Mouse (Mus musculus): Measurements from ENCODE around the gene Ntng1. TPM values are rescaled to one million over a fixed set of nuclear protein-coding genes. Genes with fewer than 3 reads are reported as not detected.
A peak's percentile ranks its signal among the peaks of the same experiment; 100 is the strongest.

Ntng1 gene
- polyA plus RNA-seq, 1 experiment, result 0.31 TPM

- no peak for TF ChIP-seq POLR2A (IDR thresholded peaks at IDR 0.05; ENCODE audit: low read depth, low read length)
- no peak for TF ChIP-seq CTCF (conservative IDR thresholded peaks at IDR 0.05; ENCODE audit: insufficient read depth, insufficient read length, low read depth, low read length)
- no peak overlapping the region for H3K4me3 ChIP-seq (ENCODE audit: insufficient read depth, low read depth, low read length)
- no peak overlapping the region for H3K27ac ChIP-seq (ENCODE audit: insufficient read depth, low read depth, low read length)
- H3K27me3 ChIP-seq (replicated peaks; ENCODE audit: control insufficient read depth, insufficient read depth, low read length), result no peaks in the 10 kb centered on the region
- H3K4me1 ChIP-seq (ENCODE audit: control insufficient read depth, insufficient read depth, low read length), result no peaks in the 10 kb centered on the region
- DNase-seq, result no peak
- WGBS, result 89% methylated on average over 11 of the region's 11 CpGs
- no peaks in the 10 kb centered on the region for H3K36me3 ChIP-seq (ENCODE audit: control insufficient read depth, insufficient read depth, low read length)
Measured at GRCm38 (mm10) chr3:109797354-109797753, 346.5 kb downstream of the Ntng1 start.

- TF ChIP-seq CTCF (conservative IDR thresholded peaks at IDR 0.05; ENCODE audit: insufficient read depth, insufficient read length, low read depth, low read length), result no peak
- TF ChIP-seq POLR2A (IDR thresholded peaks at IDR 0.05; ENCODE audit: low read depth, low read length), result no peak
Measured at GRCm38 (mm10) chr3:109783231-109783630, 360.6 kb downstream of the Ntng1 start.

GRCm38 (mm10) chr3:109782289-109782951 is 361.4 kb downstream of the Ntng1 start:
- H3K4me3 ChIP-seq (ENCODE audit: insufficient read depth, low read depth, low read length), result no peak overlapping the region
- no peak for TF ChIP-seq CTCF (conservative IDR thresholded peaks at IDR 0.05; ENCODE audit: insufficient read depth, insufficient read length, low read depth, low read length)
- TF ChIP-seq POLR2A (IDR thresholded peaks at IDR 0.05; ENCODE audit: low read depth, low read length), result no peak
- H3K27ac ChIP-seq (ENCODE audit: insufficient read depth, low read depth, low read length), result no peak overlapping the region
- 7% methylated on average over 27 of the region's 27 CpGs for WGBS
- no peaks in the 10 kb centered on the region for H3K36me3 ChIP-seq (ENCODE audit: control insufficient read depth, insufficient read depth, low read length)
- no peaks in the 10 kb centered on the region for H3K4me1 ChIP-seq (ENCODE audit: control insufficient read depth, insufficient read depth, low read length)
- peak; percentile 4 for DNase-seq
- no peaks in the 10 kb centered on the region for H3K27me3 ChIP-seq (replicated peaks; ENCODE audit: control insufficient read depth, insufficient read depth, low read length)

More at GRCm38 (mm10) chr3:109783231-109783630, 360.6 kb downstream of the Ntng1 start:
- H3K36me3 ChIP-seq (ENCODE audit: control insufficient read depth, insufficient read depth, low read length), result no peaks in the 10 kb centered on the region
- 16% methylated on average over 5 of the region's 5 CpGs for WGBS
- no peak for DNase-seq
- no peak overlapping the region for H3K4me3 ChIP-seq (ENCODE audit: insufficient read depth, low read depth, low read length)
- H3K4me1 ChIP-seq (ENCODE audit: control insufficient read depth, insufficient read depth, low read length), result no peaks in the 10 kb centered on the region
- no peak overlapping the region for H3K27ac ChIP-seq (ENCODE audit: insufficient read depth, low read depth, low read length)
- no peaks in the 10 kb centered on the region for H3K27me3 ChIP-seq (replicated peaks; ENCODE audit: control insufficient read depth, insufficient read depth, low read length)

DNA sequence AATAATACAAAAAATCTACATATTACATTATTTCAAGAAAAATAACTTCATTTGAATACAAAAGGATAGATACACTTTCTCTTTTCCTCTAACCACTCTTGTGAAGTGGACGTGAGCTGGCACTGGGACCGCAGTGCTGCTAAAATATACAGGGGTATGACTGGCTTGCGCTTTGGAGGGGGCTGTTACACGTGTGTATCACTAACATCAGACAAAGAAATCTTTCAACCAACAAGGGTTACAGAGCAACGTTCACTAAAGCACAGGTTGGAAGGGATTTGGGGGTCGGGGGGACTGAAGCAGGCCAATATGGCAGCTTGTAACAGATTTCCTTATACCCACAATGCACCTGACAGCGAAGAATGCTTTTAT is 361.9 kb downstream of the Ntng1 start:
- Histone ChIP-seq H3K27me3 (replicated peaks; ENCODE audit: control insufficient read depth, insufficient read depth, low read length) (no peaks in the 10 kb centered on the region), H3K27ac (ENCODE audit: insufficient read depth, low read depth, low read length) (no peak overlapping the region), H3K4me1 (ENCODE audit: control insufficient read depth, insufficient read depth, low read length) (no peaks in the 10 kb centered on the region), H3K36me3 (ENCODE audit: control insufficient read depth, insufficient read depth, low read length) (no peaks in the 10 kb centered on the region), H3K4me3 (ENCODE audit: insufficient read depth, low read depth, low read length) (no peak overlapping the region)
- no peak for TF ChIP-seq CTCF (conservative IDR thresholded peaks at IDR 0.05; ENCODE audit: insufficient read depth, insufficient read length, low read depth, low read length)
- 63% methylated on average over 7 of the region's 7 CpGs for WGBS
- no peak for DNase-seq

GRCm38 (mm10) chr3:109775200-109775599 is 368.6 kb downstream of the Ntng1 start:
- H3K36me3 ChIP-seq (ENCODE audit: control insufficient read depth, insufficient read depth, low read length), result no peaks in the 10 kb centered on the region
- no peak overlapping the region for H3K4me3 ChIP-seq (ENCODE audit: insufficient read depth, low read depth, low read length)
- H3K27me3 ChIP-seq (replicated peaks; ENCODE audit: control insufficient read depth, insufficient read depth, low read length), result no peaks in the 10 kb centered on the region
- WGBS, result 44% methylated on average over 2 of the region's 2 CpGs
- H3K27ac ChIP-seq (ENCODE audit: insufficient read depth, low read depth, low read length), result no peak overlapping the region
- no peak for TF ChIP-seq CTCF (conservative IDR thresholded peaks at IDR 0.05; ENCODE audit: insufficient read depth, insufficient read length, low read depth, low read length)
- no peak for TF ChIP-seq POLR2A (IDR thresholded peaks at IDR 0.05; ENCODE audit: low read depth, low read length)
- no peak for DNase-seq
- no peaks in the 10 kb centered on the region for H3K4me1 ChIP-seq (ENCODE audit: control insufficient read depth, insufficient read depth, low read length)

DNA sequence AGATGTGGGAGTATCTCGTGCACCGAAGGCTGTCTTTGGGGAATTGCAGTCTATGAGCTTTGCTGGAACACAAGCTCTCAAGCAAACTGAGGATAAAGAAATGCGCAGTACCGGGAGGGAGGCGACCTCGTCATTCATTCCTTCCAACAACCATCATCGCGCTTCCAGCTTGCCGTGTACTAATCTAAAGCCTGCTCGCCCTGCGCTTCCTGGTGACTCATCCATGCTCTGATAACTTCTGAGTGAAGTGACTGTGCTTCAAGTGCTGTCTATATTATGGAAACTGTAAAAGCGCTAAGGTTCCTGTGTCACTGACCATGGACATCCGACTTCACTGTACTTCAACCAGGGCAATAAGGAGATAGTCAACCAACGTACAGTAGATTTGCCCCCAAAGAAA is 371.7 kb downstream of the Ntng1 start:
- Histone ChIP-seq H3K4me1 (ENCODE audit: control insufficient read depth, insufficient read depth, low read length) (no peaks in the 10 kb centered on the region), H3K27me3 (replicated peaks; ENCODE audit: control insufficient read depth, insufficient read depth, low read length) (no peaks in the 10 kb centered on the region), H3K4me3 (ENCODE audit: insufficient read depth, low read depth, low read length) (no peak overlapping the region), H3K36me3 (ENCODE audit: control insufficient read depth, insufficient read depth, low read length) (no peaks in the 10 kb centered on the region), H3K27ac (ENCODE audit: insufficient read depth, low read depth, low read length) (no peak overlapping the region)
- 84% methylated on average over 14 of the region's 14 CpGs for WGBS
- no peak for DNase-seq
- TF ChIP-seq CTCF (conservative IDR thresholded peaks at IDR 0.05; ENCODE audit: insufficient read depth, insufficient read length, low read depth, low read length) (no peak), POLR2A (IDR thresholded peaks at IDR 0.05; ENCODE audit: low read depth, low read length) (no peak)

DNA sequence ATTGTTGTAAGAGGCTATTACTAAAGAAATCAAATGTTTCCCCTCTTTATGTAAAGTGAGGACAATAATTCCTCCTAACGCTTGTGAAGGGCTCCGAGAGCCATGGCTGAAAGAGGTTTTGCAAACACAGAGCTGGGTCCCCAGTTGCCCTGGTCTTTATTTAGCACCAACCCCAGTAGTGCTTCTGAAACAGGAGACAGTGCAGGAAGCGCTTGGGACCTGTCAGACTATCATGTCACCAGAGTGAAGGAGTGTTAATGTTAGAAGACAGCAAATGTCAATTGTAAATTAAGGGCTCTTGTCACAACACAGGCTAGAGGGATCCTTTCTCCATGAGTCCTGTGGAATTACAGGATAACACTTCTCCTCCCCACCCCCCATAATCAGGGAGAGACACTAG is 376.9 kb downstream of the Ntng1 start:
- Histone ChIP-seq H3K27ac (ENCODE audit: insufficient read depth, low read depth, low read length) (no peak overlapping the region), H3K36me3 (ENCODE audit: control insufficient read depth, insufficient read depth, low read length) (no peaks in the 10 kb centered on the region), H3K4me3 (ENCODE audit: insufficient read depth, low read depth, low read length) (no peak overlapping the region), H3K27me3 (replicated peaks; ENCODE audit: control insufficient read depth, insufficient read depth, low read length) (no peaks in the 10 kb centered on the region), H3K4me1 (ENCODE audit: control insufficient read depth, insufficient read depth, low read length) (no peaks in the 10 kb centered on the region)
- no peak for TF ChIP-seq POLR2A (IDR thresholded peaks at IDR 0.05; ENCODE audit: low read depth, low read length)
- TF ChIP-seq CTCF (conservative IDR thresholded peaks at IDR 0.05; ENCODE audit: insufficient read depth, insufficient read length, low read depth, low read length), result no peak
- DNase-seq, result no peak
- 83% methylated on average over 3 of the region's 3 CpGs for WGBS

Data from kidney, adult 2 months (tissue).